Mouse (Mus musculus) cerebellum, adult 9-10 months (tissue): ENCODE data around the gene Odaph.

Experiments used
- DNase-seq: peaks from one replicate; pipeline ENCODE4 v3.0.0; 2022

The Odaph gene

DNA sequence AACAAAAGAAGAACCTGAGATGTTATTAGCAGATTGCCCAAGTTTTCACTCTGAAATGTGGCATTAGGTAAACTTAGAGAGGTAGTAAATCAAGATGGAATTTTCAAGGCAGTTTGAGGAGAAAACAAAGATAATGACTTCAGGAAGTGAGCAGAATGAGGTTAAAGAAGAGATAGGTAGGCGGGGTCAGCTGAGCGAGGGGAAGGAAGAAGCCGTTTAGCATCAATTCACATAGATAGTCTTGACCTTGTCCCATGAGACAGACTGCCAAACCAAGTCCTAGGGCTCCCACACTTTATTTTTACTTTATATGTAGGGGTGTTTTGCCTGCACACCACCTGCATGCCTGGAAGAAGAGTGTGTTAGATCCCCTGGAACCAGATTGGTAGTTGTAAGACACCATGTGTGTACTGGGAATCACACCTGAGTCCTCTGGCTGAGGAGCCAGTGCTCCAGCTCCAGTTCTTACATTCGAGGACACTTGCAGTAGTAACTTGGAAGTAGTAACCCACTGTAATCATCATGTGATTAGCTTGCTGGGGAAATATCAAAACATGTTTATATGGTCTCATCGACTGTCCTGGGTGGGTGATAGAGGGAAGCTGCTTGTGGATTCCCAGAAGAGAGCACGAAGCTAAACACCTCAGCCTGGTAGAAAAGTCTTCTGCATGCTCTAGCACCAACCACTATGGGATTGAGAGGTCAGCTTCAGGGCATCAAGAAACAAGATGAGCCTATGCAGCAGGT, 4.1 kb downstream of the Odaph start:
- DNase-seq = no peak

DNA sequence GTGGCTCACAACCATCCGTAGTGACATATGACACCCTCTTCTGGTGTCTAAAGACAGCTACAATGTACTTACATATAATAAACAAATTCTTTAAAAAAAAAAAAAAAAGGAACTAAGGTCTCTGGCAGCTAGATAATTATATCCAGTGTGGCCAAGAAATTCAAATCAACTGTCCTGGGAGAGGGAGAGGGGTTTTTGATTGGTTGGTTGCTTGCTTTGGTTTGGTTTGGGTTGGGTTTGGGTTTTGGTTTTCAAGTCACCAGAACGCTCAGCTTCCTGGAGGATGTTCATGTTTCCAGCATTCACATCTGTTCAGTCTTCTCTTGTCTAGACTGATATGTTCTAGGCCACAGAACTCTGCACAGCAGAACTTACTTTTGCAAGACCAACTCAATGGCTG, 5.8 kb downstream of the Odaph start:
- DNase-seq = no peak

DNA sequence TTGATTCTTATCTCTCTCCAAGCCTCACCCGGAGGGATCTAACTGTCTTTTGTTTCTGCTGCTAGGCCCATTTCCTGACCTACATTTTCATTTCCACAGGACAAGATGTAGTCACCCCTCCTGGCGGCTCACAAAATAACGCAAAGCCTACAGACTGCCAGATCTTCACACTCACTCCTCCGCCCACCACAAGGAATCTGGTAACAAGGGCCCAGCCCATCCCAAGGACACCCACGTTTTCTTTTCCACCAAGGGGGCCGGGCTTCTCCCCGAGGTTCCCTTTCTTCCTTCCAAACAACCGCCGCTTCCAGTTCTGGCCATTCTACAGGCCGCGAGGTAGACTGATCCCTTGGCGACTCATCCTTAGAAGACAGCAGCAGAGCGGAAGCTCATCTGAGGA, 7.3 kb downstream of the Odaph start:
- no peak for DNase-seq

DNA sequence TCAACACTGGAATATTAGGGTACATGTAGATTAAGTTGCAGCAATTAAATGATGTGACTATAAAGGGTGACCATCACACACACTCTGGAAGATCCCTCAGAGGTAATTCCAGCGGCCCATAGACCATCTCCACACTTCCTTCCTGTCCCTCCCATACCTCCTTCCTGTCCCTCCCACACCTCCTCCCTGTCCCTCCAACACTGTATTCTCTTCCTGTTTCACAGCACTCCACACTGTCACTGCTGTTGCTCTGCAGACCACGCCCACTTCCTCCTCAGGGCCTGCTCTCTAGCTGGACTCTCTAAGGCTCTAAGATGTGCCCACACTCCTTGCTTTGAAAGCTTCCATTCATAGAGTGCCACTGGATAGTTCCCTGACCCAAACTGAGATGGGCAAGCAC, 13.5 kb downstream of the Odaph start:
- no peak for DNase-seq

DNA sequence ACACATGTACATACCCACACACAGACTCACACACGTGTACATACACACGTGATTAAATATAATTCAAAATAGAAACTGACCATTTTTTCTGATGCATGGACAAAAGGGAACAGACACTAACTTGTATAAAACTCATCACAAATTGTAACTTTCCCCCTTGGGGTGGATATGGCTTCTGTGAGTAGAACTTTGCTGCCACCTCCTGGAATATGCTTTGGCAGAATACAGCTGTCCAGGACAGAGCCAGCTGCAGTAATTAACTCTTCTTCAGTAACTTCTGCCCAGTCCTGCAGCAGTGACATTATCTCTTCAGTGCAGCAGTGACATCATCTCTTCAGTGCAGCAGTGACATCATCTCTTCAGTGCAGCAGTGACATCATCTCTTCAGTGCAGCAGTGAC, 15.7 kb downstream of the Odaph start:
- peak; percentile 1 for DNase-seq

DNA sequence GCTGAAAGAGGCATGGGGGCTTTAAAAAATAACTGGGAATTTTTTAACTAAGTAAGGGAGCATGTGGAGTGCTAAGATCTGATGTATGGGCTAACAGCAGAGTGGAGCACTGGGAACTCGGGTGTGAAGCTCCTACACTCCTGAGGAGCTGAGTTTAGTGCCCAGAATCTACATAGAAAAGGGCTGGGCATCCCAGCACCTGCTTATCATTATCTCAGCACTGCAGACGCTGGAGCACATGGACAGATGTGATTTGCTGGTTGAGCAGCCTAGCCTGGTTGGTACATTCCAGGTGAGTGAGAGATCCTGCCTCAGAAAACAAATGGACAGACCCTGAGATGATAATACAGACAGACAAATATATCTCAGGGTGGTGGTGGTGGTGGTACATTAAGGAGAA, 22.6 kb downstream of the Odaph start:
- DNase-seq = no peak

DNA sequence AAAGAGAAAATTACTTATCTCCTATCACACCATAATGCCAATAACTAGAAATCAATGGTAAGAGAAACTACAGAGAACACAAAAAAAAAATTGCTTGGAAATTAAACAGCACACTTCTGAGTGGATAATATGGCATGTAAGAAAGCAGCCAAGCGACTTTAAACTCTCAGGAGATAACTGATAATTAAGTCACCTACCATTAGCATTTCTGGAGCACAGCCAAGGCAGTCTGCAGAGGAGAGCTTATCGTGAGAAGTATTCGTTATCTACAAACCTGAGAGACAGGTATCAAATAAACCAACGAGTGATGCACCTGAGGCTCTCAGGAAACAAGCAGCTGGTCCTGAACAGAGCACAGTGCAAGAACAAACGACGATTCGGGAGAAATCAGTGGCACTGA, 24.5 kb downstream of the Odaph start:
- no peak for DNase-seq

DNA sequence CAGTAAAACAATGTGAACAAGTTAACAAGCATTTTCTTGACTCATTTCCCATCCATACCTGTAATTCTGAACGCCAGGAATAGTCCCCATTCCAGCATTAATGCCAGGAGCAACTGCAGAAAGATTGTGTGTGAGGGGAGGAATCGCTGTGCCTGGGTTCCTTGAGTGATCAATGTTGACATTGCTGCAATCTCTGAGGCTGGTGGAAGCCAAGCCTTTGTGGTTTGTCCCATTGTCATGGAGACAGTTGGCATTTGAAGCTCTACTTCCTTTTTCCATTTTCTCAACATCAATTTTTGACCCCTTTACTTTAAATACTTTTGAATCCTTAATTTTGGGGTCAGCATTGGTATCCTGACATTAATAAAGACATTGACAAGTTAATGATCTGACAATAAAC, 32.7 kb downstream of the Odaph start:
- DNase-seq = no peak

DNA sequence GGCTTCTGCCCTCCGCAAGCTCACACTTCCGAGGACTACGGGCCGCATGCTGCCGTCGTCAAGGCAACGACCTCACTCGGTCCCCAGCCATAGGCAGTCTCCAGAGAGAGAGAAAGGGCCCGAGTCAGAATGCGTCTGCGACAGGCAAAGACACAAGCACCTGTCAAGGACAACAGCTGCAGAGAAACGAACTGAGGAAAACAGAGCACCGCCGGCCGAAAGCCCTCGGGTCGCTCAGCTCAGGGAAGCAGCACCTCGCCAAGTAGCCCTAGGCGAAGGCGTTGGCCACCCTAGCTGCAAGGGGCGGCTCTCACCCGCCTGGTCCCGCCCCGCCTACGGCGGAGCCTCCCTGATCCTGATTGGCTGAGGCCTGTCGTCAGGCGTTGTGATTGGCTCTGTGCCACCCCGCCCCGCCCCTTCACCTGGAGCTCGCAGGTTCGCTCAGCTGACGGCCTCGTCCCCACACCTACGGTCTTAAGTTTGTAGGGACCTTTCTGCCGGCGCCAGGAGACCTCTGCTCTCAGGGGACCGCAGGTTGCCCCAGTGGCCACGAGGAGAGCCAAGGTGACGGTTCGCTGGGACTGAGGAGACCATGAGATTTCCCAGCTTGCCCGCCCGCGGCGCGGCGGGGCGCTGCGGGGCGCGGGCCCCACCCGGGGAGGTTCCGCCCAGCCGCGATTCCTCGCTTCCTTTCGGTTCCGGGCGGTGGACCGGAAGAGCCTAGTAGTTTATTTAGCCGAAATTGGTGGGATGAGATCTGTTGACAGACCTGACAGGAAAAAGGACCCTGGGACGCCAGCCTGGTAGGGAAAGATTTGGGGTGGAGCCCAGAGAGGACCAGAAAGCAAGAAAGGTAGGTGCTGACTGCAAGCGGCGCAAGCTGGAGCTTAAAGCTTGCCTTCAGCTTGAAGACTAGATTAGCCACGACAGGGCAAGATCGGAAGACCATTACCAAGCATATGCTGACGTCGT, 55.4 kb downstream of the Odaph start:
- DNase-seq = peak; percentile 97

DNA sequence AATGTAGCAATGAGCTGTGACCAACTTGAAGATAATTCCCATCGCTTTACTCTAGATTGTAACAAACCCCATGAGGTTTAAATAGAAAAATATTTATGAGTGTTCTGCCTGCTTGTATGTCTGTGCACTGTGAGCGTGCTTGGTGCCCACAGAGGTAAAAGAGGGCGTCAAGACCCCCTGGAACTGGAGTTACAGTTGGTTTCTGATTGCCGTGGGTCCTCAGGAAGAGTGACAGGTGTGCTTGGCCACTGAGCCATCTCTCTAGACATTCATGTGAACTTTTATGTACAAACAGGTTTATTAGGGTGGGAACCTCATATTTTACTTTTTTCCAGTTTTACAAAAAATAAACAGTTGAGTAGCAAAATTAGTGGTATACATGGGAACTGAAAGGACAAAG, 56.5 kb downstream of the Odaph start, which contains the start of gene Cdkl2:
Gene Cdkl2, minus strand, starts transcription at position 101 of the 400 bp plus-strand sequence.
- DNase-seq = peak; percentile 15
